Mouse (Mus musculus) liver, embryonic 13.5 days (tissue): ENCODE data around the gene Mettl11b. TPM values are rescaled to one million over a fixed set of nuclear protein-coding genes. Genes with fewer than 3 reads are reported as not detected.
"Not testable (repeated sequence)": the region's sequence is repeated elsewhere in the genome, so short reads cannot be mapped to it uniquely, and the experiment has no call there.

Experiments used
- ATAC-seq: fragments of 200-750 bp; cut with Nextera tagmentation; 2 replicates; pipeline ENCODE4 v1.8.0; 2017; ENCODE audit warnings: low read depth, mild to moderate bottlenecking, moderate number of reproducible peaks, moderate library complexity
- DNase-seq: peaks from one replicate; pipeline ENCODE4 v3.0.0; 2022
- H3K27ac ChIP-seq: fragments of 300-500 bp; sonication (generic); 2 replicates; pipeline ENCODE4 v1.5.1; 2015; ENCODE audit warnings: moderate library complexity, mild to moderate bottlenecking, inconsistent platforms
- H3K27me3 ChIP-seq: fragments of 300-500 bp; sonication (generic); 2 replicates; pipeline ENCODE4 v1.6.1; 2015; ENCODE audit warnings: mild to moderate bottlenecking, inconsistent platforms
- H3K36me3 ChIP-seq: fragments of 300-500 bp; sonication (generic); 2 replicates; pipeline ENCODE4 v1.6.1; 2015; ENCODE audit warnings: mild to moderate bottlenecking, inconsistent platforms
- H3K4me1 ChIP-seq: fragments of 300-500 bp; sonication (generic); replicated peaks from 2 replicates; pipeline ENCODE4 v1.6.1; 2015; ENCODE audit warnings: inconsistent platforms
- H3K4me2 ChIP-seq: fragments of 300-500 bp; sonication (generic); 2 replicates; pipeline ENCODE4 v1.6.1; 2015; ENCODE audit warnings: inconsistent platforms, mild to moderate bottlenecking, moderate library complexity
- H3K4me3 ChIP-seq: fragments of 300-500 bp; sonication (generic); replicated peaks from 2 replicates; pipeline ENCODE4 v1.5.1; 2015; ENCODE audit warnings: mild to moderate bottlenecking, inconsistent platforms
- H3K9ac ChIP-seq: fragments of 300-500 bp; sonication (generic); 2 replicates; pipeline ENCODE4 v1.6.1; 2015; ENCODE audit warnings: mild to moderate bottlenecking, inconsistent platforms
- H3K9me3 ChIP-seq: fragments of 300-500 bp; sonication (generic); replicated peaks from 2 replicates; pipeline ENCODE4 v1.6.1; 2016; ENCODE audit warnings: inconsistent platforms
- WGBS: fragments of 180-500 bp; shearing (Covaris S2); methylation state at CpG from one replicate; pipeline ENCODE4 v1.1.7; 2015; ENCODE audit not compliant: insufficient replicate concordance; 5-methylcytosine and 5-hydroxymethylcytosine counted together
- polyA plus RNA-seq: library from polyadenylated mRNA; unstranded; fragments of >200 nt; fragmentation: Nextera tagmentation; extraction: Ambion mirVana; gene quantifications from 2 replicates; pipeline ENCODE4 v1.2.1, GENCODE M21; 2015

Gene Mettl11b
- polyA plus RNA-seq = not detected in 2 replicates

DNA sequence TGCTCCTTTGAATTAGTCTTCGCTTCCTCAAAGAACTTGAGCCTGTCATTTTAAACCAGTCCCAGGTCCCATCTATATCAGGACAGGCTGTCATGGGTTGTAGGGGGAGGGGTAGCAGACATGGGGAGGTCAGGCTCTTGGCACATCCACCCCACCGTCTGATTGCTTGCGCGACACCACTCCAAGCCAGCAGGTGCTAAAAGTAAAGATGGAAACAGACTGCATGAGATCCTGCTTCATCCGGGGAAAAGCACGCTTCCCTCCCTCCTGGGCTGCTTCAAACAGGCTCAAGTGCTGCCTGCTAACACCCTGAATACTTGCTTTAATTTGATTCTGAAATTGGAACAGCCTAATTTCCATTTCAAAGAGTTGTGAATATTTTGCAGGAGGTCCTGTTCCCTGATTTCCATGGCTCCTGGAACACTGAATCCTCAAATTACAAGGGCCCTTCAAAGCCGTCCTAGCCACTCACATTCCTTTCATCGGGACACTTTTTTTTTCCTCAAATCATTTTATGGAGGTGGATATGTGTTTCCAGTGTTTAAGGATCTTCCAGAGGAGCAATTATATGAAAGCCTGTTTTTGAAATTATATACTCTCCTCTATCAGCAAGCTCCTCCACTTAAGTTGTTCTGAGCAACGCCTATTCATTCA, at the start of gene Mettl11b:
Mettl11b (minus strand) TSS at position 127 of the 654 bp plus-strand sequence.
- no peak for ATAC-seq
- Histone ChIP-seq H3K27me3 (no peaks in the 10 kb centered on the region), H3K9ac (no peak within 1 kb of the TSS), H3K9me3 (no peaks in the 10 kb centered on the region), H3K27ac (no peak within 1 kb of the TSS), H3K4me1 (no peaks in the 10 kb centered on the region), H3K4me3 (no peak within 1 kb of the TSS), H3K36me3 (no peaks in the 10 kb centered on the region), H3K4me2 (no peak within 1 kb of the TSS)
- WGBS = 63% methylated on average over 9 of the region's 9 CpGs
- no peak for DNase-seq

- Histone ChIP-seq H3K4me2 (no peak overlapping the region), H3K27me3 (no peaks in the 10 kb centered on the region)
- no peak for DNase-seq
Observed at GRCm38 (mm10) chr1:163757462-163758207, 32.6 kb upstream of the Mettl11b start.

DNA sequence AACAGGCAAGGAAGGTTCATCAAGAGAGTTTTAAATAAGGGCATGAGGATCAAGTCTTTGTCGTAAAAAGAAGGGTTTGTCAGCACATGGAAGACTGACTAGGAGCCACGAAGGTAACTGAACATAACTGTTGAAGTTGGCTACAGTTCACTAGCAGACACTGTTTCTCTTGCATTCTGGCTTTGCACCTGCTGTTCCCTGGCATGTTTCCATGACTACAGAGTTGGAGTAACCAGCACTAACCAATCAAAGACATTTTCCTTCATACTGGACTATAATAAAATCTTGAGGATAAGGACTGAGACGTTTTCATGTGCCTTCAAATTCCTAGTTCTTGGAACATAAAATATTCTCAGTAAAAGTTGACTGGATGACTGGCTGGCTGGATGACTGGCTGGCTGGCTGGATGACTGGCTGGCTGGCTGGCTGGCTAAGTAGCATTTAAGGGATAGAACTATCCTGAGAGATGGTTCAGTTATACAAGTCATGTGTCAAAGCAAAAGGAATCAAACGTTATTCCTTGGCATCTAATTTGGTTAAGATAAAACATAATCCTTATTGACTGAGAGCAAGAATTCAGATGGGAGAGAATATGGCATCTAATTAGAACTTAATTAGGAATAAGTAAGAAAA, 26.4 kb upstream of the Mettl11b start:
- Histone ChIP-seq H3K27me3 (no peaks in the 10 kb centered on the region), H3K36me3 (no peaks in the 10 kb centered on the region), H3K4me1 (no peaks in the 10 kb centered on the region), H3K27ac (no peak overlapping the region), H3K9me3 (no peaks in the 10 kb centered on the region), H3K4me2 (no peak overlapping the region), H3K9ac (no peak overlapping the region), H3K4me3 (no peak overlapping the region)
- ATAC-seq (no peak), DNase-seq (no peak)
- WGBS = 40% methylated on average over 4 of the region's 4 CpGs

More at GRCm38 (mm10) chr1:163757462-163758207, 32.6 kb upstream of the Mettl11b start:
- no peaks in the 10 kb centered on the region for H3K4me1 ChIP-seq
- H3K36me3 ChIP-seq = no peaks in the 10 kb centered on the region
- no peak overlapping the region for H3K27ac ChIP-seq
- ATAC-seq = no peak
- H3K9ac ChIP-seq = no peak overlapping the region
- H3K4me3 ChIP-seq = no peak overlapping the region
- H3K9me3 ChIP-seq = no peaks in the 10 kb centered on the region
- WGBS = 63% methylated on average over 10 of the region's 10 CpGs

DNA sequence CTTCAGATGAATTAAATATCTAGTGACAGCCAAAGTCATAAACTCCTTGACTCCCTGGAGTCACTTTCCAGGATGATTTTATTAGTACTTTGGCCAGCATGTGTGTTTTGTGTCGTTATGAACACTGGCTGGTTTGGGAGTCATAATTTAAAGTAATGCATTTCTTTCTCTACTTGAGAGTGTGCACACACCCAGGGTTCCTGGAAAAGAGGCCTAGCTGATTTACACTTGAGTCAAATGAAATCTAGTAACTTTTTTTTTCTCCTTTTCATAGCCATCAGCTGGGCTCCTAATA, 12.2 kb upstream of the Mettl11b start:
- no peaks in the 10 kb centered on the region for H3K36me3 ChIP-seq
- no peak for ATAC-seq
- no peak overlapping the region for H3K9ac ChIP-seq
- H3K4me1 ChIP-seq = no peaks in the 10 kb centered on the region
- no peaks in the 10 kb centered on the region; the same call in 1 of the 2 replicates for H3K9me3 ChIP-seq
- H3K27ac ChIP-seq = no peak overlapping the region
- no peak overlapping the region for H3K4me2 ChIP-seq
- H3K4me3 ChIP-seq = no peak overlapping the region
- H3K27me3 ChIP-seq = no peaks in the 10 kb centered on the region
- 54% methylated on average over 1 of the region's 1 CpGs for WGBS
- DNase-seq = no peak

DNA sequence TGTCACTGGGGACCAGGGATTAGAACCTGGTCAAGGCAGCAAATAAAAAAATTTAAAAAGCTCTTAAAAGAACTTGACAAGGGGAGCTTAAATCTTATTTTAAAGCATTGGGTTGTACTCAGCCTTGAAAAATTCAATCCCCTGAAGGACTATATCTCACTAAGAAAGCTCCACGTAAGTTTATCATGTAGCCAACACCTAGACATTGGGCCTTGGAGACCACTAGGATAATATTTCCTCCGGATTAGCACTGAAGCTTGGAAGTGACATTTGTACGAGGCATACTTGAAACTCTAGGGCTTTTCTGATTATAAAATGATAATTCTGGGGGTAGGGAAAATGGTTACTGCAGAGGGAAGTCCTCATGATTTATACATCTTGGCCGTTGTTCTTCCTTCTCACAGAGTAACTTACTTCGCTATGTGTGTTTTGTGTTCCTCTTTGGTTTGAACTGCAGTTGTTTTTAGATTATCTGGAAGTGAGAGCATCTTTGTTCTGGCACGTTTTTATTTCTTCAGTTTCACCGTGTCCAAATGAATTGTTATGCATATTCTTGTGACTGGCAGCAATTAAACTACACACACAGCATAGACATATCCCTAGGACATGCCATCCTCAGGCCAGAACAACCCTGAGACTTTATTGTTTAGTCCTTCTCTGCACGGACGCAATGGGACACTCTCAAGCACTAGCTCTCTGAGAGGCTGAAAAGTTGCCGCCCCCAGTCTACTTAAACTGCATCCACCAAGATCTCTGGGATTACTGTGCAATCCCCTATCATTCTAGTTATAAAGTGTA, 11.6 kb upstream of the Mettl11b start:
- H3K9ac ChIP-seq = no peak overlapping the region
- DNase-seq = no peak
- H3K36me3 ChIP-seq = no peaks in the 10 kb centered on the region
- 63% methylated on average over 10 of the region's 10 CpGs for WGBS
- no peak overlapping the region for H3K27ac ChIP-seq
- ATAC-seq = no peak
- no peak overlapping the region for H3K4me3 ChIP-seq
- H3K9me3 ChIP-seq = no peaks in the 10 kb centered on the region; the same call in 1 of the 2 replicates
- H3K4me1 ChIP-seq = no peaks in the 10 kb centered on the region
- H3K27me3 ChIP-seq = no peaks in the 10 kb centered on the region
- H3K4me2 ChIP-seq = no peak overlapping the region

- H3K4me2 ChIP-seq, H3K4me1 ChIP-seq, H3K36me3 ChIP-seq, H3K27ac ChIP-seq, ATAC-seq, H3K27me3 ChIP-seq, H3K9me3 ChIP-seq, DNase-seq, H3K4me3 ChIP-seq, H3K9ac ChIP-seq: not testable (repeated sequence)
- WGBS = 75% methylated on average over 10 of the region's 10 CpGs
Observed at GRCm38 (mm10) chr1:163731166-163731565, 6.1 kb upstream of the Mettl11b start.

- no peaks in the 10 kb centered on the region for H3K4me1 ChIP-seq
- H3K9me3 ChIP-seq = no peaks in the 10 kb centered on the region
- no peaks in the 10 kb centered on the region for H3K27me3 ChIP-seq
- no peaks in the 10 kb centered on the region for H3K36me3 ChIP-seq
- no peak overlapping the region for H3K4me2 ChIP-seq
- no peak overlapping the region for H3K4me3 ChIP-seq
- no peak overlapping the region for H3K9ac ChIP-seq
- ATAC-seq = no peak
- 33% methylated on average over 1 of the region's 1 CpGs for WGBS
- DNase-seq = no peak
- no peak overlapping the region for H3K27ac ChIP-seq
Observed at GRCm38 (mm10) chr1:163723913-163724312, 1.1 kb downstream of the Mettl11b start.

DNA sequence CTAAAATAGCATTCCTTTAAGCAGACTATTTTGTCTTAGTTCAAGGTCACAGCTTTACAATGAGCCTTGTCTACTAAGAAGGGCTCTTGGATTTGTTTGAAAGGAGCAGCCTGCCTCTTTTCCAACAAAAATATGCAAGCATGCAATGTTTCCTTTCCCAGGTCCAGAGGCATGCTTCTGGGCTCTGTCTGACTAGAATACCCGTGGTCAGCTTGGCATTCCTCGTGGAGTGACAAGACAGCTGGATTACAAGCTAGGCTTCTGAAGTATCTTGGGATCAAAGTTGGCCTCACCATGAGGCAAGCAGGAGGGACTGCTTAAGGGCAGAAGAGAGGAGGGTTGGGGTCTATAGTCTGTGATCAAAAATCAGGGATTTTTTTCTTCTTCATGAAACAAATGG, 16.4 kb downstream of the Mettl11b start:
- Histone ChIP-seq H3K9ac (no peak overlapping the region), H3K9me3 (no peaks in the 10 kb centered on the region), H3K4me3 (no peak overlapping the region), H3K4me2 (no peak overlapping the region), H3K4me1 (no peaks in the 10 kb centered on the region), H3K36me3 (no peaks in the 10 kb centered on the region), H3K27ac (no peak overlapping the region), H3K27me3 (no peaks in the 10 kb centered on the region)
- WGBS = 48% methylated on average over 2 of the region's 2 CpGs
- no peak for DNase-seq
- ATAC-seq = no peak

DNA sequence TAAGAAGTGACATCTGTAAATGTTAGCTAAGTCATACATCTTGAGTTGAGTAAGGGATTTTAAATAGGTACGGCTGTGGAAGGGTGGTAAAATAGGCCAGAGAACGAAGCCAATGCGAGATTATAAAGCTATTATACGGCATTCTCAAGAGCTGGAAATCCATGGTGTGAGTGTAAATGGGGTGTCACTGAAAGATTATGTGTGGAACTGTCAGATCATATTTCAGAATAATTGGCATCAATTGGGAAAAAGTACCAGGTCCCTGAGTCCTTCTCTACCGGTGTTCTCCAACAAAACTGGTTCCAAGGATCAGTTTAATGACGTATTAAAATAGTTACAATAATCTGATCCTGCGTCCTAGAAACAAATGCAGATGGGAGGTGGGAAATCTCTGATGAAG, 24.5 kb downstream of the Mettl11b start:
- H3K36me3 ChIP-seq = no peaks in the 10 kb centered on the region
- no peak overlapping the region for H3K9ac ChIP-seq
- no peak overlapping the region for H3K4me3 ChIP-seq
- ATAC-seq = no peak
- DNase-seq = no peak
- H3K4me2 ChIP-seq = no peak overlapping the region
- no peaks in the 10 kb centered on the region for H3K27me3 ChIP-seq
- no peaks in the 10 kb centered on the region for H3K9me3 ChIP-seq
- 77% methylated on average over 7 of the region's 7 CpGs for WGBS
- no peak overlapping the region for H3K27ac ChIP-seq
- H3K4me1 ChIP-seq = no peaks in the 10 kb centered on the region

DNA sequence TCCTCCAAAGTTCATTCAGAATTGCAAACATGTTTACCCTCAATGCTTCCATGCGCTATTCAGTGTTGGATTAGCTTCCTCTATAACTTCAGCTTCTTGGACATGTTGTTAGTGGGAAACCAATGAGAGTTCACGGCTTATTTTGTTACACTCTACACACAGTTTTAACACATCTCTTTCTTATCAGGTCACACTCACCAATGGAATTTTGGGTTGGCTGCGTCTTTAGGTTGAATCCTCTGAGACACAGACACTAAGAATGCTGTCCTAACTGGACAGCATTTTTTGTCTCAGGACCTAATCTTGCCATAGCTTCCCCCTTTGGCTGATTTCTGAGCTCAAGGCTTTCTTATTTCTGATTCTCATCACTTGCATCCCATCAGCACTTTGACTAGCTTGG, 25.3 kb downstream of the Mettl11b start:
- H3K9me3 ChIP-seq = no peaks in the 10 kb centered on the region
- H3K27ac ChIP-seq = no peak overlapping the region
- no peak overlapping the region for H3K9ac ChIP-seq
- H3K36me3 ChIP-seq = no peaks in the 10 kb centered on the region
- WGBS = 63% methylated on average over 3 of the region's 3 CpGs
- H3K4me1 ChIP-seq = no peaks in the 10 kb centered on the region
- DNase-seq = no peak
- no peak overlapping the region for H3K4me2 ChIP-seq
- no peaks in the 10 kb centered on the region for H3K27me3 ChIP-seq
- ATAC-seq = no peak
- H3K4me3 ChIP-seq = no peak overlapping the region

GRCm38 (mm10) chr1:163691860-163692259, 33.2 kb downstream of the Mettl11b start:
- DNase-seq (no peak), ATAC-seq (no peak)
- no peaks in the 10 kb centered on the region for H3K4me1 ChIP-seq
- H3K9me3 ChIP-seq = no peaks in the 10 kb centered on the region
- no peaks in the 10 kb centered on the region for H3K36me3 ChIP-seq
- no peak overlapping the region for H3K4me3 ChIP-seq
- H3K27ac ChIP-seq = no peak overlapping the region
- H3K4me2 ChIP-seq = no peak overlapping the region
- WGBS = 59% methylated on average over 3 of the region's 3 CpGs
- no peaks in the 10 kb centered on the region for H3K27me3 ChIP-seq
- H3K9ac ChIP-seq = no peak overlapping the region
